Mouse (Mus musculus): ENCODE data around the gene Sept9.

Sept9 gene

DNA sequence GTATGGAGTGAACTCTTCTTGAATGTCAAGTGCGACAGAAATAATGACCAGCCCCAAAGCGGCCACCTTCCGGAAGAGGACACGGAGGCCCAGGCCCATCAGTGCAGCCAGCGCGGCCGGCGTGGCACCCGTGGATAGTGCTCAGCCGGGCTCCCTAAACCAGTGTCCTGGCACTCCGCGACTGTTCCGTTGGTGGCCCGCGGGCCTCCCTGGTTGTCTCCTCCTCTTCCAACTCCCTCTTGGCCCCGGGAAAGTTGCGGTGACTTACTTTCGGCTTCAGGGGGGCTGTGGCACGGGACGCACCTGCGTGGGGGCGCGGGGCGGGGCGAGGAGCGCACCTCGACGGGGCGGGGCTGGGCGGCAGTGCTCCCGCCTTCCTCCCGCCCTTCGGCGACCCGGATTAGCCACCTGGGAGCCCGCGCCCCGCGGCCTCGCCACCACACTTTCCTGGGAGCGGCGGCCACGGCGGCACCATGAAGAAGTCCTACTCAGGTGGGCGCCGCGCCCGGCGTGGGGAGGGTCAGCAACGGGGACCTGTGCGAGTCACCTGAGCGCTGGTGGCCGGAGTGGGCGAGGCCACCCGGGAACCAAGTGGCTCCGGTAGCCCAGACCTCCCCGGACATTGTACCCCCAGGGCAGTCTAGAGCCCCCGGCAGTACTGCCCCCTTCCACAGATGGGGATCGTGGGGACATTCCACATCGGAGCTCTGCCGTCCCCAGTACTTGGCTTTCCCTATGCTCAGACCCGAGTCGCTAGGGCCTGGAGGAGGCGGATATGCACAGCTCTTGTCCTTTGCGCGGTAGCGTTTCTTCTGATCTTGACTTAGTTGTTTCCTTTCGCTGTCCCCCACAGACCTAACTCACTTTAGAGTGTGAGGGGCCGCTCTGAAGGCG lies at the start of gene Sept9:
Gene Sept9 (plus strand): TSS at position 380 of the 894 bp plus-strand sequence.
- no peak for DNase-seq (ENCODE audit: low spot score in 2 of 2)

DNA sequence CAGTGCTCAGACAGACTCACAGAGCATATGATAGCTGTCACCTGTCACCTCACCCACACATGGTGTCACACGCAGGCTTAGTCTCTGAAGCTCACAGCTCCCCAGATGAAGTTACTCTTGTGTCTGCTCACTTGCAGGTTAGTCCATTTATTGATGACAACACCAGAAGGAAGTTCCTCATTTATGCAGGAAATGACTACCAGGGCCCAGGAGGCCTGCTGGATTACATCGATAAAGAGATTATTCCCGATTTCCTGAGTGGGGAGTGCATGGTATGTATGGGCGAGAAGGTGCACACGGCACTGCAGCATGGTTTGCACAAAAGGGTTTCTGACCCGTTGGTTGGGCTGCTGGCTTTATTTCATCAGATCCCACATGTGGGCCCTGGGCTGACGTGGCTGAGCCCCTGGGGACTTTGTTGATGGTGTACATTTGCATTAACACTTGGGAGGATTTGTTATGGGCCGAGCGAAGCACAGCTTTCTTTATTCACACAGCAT lies 48.9 kb upstream of the Sept9 start:
- no peak for DNase-seq (ENCODE audit: low spot score in 2 of 2)

DNA sequence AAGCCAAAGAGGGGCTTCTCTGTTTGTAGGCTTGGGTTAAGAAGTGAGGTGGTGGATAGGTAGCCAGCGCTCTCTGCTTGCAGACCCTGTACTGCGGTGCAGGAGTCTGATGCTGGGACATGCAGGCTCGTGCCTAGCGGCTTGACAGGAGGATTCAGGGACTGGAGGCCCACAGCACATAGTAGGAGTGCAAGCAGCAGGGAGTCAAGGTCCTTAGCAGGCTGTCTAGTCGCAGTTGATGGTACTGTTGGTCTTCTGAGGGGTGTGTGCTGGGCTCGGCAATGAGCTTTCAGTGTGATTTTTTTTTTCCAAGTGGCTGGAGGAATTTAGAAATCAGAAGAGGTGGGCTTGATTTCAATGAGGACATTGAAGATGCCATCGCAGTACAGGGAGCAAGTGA lies 48.0 kb upstream of the Sept9 start:
- no peak for DNase-seq (ENCODE audit: low spot score in 2 of 2)

DNA sequence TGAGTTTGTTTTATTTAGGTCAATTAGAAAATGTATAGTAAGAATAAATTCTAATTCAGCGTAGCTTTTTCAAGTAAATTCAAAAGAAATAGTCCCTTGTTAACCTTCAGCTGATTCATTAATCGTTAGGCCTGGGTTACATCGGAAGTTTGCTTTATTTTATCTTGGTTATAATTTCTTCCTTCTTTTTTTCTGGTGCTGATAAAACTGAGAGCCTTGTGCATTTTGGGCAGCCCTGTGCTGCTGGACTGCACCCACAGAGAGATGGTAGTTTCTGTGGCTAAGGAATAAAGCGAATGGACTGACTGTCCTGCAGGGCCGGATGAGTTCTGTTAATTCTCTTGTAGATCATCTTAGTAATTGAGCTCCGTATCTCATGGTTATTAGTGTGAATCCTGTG lies 46.9 kb upstream of the Sept9 start:
- DNase-seq (ENCODE audit: low spot score in 2 of 2), result no peak

DNA sequence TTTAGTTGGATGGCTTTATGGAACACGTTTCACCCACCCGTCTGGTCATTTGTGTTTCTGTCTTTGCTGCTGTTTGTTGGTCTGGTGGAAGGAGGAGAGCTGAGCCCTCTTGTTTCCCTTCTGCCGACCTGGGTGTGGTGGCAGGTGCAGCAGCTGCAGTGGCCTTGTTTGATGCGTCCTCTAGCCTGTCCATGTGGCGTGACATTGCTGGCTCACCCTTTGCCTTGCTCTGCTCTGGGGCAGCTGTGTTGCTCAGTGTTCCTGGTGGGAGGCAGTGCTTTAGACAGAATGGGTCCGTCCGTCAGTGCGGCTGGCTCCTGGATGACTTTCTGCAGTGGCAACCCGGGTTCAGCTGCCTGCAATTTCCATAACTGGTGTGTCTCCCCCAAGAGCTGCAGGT lies 45.9 kb upstream of the Sept9 start:
- DNase-seq (ENCODE audit: low spot score in 2 of 2), result no peak

DNA sequence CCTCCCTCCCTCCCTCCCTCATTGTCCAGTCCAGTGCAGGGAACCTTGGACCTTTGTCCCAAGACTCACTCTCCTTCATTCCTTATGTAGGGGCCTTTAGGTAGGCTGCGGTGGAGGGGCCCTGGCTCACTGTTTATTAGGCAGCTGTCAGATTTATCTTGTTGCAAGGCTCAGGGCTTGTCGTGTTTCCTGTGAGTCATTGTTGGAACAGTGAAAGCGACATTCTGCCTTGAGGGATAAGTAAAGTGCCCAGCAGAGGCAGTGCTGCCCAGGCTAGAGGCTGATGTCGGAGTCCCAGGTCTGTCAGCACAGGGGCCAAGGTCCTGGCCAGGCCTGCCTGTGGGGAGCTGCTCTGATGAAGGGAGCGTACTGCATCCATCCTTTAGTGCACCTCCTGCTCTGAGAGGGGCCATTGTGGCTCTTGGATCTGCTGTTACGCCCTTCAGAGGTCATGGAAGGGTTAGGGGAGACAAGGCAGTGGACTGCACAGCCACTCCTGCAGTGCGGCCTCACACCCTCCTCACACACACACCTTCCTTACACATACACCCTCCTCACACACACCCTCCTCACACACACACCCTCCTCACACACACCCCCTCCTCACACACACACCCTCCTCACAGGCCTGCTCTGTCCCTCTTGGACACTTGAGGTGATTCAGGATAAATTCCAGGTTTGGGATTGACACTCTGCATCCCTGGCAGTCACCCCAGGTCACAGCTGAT lies 45.2 kb upstream of the Sept9 start:
- no peak for DNase-seq (ENCODE audit: low spot score in 2 of 2)

DNA sequence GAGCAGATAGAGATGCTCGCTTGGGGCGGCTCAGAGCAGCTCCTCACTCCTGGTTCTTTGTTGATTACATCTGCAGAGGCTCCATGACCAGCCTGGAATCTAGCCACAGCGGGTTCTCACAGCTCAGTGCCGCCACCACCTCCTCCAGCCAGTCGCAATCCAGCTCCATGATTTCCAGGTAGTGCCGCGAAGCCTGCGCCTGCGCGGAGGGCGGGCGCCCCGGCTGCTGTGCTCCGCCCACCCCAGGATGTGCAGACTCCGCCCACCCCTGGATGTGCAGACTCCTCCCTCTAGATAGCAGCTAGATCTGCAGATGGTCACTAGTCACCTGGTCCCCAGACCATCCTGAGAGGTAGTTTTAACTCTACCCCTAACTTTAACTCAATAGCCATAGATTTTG lies 42.7 kb upstream of the Sept9 start:
- DNase-seq (ENCODE audit: low spot score in 2 of 2), result no peak

DNA sequence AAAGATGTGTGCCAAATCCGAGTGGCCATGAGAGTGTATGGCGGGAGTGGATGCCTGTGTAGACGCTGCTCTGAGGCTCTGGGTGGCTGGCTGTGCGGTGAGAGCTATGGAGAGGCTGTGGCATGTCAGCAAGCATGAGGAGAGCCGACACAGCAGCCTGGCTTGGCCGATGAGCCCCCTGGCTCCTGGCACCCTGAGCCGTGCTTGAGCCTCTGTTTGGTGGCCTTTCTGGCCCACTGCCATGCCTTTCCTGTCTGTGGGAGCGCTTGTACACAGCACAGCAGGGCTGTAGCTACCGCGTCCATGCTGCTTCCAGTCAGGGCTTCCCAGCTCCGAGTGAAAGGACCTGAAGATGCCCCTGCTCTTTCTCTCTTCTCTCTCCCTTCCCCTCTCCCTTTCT lies 41.1 kb upstream of the Sept9 start:
- DNase-seq (ENCODE audit: low spot score in 2 of 2), result no peak

DNA sequence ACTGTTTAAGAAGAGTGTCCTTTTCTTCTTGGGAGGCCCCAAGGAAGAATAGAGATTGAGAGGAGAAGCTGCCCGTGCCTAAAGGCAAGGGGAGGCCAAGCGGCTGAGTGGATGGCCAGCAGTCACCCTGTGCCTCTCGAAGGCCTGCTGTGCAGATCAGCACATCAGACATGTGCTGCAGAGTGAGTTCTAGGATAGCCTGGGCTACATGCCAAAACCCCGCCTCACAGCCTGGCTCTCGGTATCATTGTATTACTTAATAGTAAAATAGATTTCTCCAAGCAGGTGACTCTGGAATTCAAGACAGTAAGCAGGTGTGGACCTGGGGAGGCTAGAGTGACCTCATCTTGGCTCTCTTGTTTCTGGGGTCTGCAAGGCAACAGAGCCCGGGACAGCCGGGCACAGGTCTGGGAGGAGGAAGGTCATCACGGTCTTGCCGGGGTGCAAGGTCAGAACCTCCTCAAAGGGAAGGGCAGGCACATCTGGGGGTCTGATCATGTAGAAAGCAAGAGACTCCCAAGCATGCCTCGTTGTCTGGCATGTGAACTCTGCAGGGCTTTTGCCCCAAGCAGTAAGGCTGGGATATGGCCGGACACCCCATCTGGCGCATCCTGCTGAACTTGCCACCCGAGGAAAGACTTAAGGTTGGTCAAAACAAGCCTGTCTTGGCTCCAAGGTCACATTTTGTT lies 40.1 kb upstream of the Sept9 start:
- no peak for DNase-seq (ENCODE audit: low spot score in 2 of 2)

DNA sequence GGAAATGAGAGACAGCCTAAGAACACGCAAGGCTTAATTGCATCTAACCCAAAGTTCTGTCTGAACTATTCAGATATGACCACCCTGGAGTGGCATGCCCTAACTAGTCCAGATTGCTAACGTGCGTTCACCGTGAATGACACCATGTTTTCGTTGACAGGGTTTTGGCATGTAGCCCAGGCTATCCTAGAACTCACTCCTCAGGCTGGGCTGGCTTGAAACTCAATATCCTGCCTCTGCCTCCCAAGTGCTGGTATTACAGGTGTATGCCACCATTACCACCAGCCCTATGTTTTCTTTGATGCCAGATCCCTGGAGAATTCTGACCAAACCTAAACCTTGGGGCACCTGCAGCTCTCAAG lies 39.5 kb upstream of the Sept9 start:
- no peak for DNase-seq (ENCODE audit: low spot score in 2 of 2)

DNA sequence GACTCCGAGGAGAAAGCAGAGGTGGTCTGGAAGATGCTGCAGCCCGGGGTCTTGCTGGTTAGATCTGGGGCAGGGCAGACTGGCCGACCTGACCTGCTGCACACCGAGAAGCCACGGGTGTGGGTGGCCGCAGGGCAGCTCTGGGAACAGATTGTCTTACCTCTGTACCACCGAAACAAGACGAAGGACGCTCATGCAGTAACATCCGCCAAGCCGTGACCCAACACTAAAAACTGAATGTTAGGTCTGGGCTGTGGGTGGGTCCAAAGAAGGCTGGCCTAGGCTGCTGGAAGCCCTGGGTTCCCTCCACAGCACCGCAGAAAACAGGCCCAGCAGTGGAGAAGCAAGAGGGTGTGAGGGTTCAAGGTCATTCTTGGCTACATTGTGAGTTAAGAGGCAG lies 38.7 kb upstream of the Sept9 start:
- DNase-seq (ENCODE audit: low spot score in 2 of 2), result no peak

DNA sequence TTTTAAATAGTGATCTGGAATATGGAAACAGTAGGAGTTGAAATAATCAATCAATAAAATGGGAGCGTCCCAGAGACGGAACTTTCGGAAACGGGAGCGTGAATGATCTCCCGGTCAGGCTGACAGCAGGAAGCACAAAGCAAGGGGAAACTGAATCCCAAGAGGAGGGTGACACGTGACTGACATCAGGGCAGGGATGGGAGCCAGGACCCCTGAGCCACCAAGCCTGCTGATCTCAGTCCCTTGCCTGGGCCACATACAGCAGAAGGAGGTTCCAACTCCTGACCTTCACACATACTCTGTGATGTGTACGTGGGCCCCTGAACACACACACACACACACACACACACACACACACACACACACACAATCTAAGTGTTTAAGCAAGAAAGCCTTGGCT lies 37.9 kb upstream of the Sept9 start:
- DNase-seq (ENCODE audit: low spot score in 2 of 2), result no peak

DNA sequence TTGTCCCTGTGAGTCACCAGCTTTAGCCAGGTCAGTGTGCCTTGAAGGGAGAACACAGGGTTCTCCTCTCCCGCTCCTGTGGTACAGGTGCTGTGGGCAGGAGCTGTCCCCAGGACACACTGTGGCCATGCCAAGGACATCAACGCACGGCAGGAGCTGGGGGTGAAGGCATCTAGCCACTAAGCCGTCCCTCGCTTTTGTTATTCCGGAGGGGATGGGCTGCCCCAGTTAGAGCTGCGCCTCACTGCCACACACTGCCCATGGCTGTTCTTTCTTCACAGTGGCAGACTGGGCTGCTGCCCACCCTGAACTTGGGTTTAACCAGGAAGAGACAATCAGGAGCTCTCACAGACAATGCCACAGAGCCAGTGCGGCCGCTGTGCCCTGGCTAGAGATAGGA lies 36.4 kb upstream of the Sept9 start:
- no peak for DNase-seq (ENCODE audit: low spot score in 2 of 2)

DNA sequence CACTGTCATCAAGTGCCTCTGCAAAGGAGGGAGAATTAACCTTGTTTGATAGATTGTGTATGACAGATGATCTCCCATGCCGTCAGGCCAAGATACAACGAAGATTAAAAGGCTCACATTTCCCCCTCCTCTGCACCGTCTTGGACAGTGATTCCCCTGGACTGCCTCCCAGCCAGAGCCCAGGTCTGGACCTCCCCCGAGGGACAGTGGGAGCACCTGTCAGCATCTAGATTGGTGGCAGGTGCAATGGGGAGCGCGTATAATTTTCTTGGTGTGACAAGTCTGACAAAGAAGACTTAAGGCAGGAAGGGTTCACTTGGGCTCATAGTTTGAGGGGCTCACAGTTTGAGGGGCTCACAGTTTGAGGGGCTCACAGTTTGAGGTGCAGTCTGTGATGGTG lies 35.7 kb upstream of the Sept9 start:
- DNase-seq (ENCODE audit: low spot score in 2 of 2), result no peak

DNA sequence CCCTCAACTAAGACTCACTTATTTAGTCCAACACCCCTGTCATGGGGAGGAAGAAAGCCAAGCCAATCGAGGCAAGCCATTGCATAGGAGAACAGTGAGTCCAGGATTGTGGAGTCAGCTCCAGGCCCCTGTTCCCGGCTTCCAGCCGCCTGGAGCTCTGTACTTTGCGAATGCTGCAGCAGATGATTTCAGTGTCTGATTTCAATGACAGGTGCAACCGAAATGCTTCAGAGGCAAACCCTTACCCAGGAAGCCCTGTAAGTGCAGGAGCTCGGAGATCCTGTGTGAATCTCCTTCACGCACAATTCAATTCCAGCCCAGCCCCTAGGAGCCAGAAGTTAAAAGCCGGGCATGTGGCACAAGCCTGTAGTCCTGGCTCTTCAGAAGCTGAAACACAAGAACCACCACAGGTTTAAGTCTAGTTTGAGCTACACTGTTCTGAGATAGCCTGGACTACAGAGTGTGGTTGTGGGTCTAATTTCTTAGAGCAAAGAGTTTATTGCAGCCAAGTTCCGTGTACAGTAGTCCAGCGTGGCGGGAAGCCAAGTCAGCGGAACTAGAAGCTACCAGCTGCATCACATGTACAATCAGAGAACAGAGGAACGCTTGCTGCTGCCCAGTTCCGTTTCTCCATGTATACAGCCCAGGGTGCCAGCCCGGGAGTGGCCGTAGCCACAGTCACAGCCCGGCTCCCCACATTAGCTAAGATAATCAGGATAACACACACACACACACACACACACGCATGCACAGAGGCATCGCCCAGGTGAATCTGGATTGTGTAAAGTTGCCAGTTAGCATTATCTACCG lies 31.0 kb upstream of the Sept9 start:
- DNase-seq (ENCODE audit: low spot score in 2 of 2), result no peak

DNA sequence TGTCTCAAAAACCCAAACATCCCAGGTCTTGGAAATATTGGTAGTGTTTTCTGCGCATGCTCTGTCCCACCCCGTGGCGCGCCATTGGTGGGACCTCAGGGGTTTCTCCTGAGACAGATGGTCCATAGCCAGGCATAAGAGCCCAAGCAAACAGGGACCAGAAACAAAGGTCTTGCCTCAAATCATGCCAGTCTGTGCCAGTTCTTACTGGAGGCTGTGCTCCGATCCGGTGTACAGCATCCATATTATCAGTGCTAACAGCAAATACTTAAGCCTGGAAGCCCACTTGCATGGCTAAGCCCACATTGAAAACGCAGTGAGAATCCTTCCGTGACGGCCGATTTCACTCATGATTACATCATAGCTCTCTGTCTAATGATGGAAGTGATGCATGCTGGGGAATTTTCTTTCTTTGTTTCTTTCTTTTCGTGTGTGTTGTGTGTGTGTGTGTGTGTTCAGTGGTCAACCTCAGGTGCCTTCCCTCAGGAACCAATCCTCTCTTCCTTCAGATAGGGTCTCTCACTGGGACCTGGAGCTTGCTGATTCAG lies 30.3 kb upstream of the Sept9 start:
- DNase-seq (ENCODE audit: low spot score in 2 of 2), result no peak

DNA sequence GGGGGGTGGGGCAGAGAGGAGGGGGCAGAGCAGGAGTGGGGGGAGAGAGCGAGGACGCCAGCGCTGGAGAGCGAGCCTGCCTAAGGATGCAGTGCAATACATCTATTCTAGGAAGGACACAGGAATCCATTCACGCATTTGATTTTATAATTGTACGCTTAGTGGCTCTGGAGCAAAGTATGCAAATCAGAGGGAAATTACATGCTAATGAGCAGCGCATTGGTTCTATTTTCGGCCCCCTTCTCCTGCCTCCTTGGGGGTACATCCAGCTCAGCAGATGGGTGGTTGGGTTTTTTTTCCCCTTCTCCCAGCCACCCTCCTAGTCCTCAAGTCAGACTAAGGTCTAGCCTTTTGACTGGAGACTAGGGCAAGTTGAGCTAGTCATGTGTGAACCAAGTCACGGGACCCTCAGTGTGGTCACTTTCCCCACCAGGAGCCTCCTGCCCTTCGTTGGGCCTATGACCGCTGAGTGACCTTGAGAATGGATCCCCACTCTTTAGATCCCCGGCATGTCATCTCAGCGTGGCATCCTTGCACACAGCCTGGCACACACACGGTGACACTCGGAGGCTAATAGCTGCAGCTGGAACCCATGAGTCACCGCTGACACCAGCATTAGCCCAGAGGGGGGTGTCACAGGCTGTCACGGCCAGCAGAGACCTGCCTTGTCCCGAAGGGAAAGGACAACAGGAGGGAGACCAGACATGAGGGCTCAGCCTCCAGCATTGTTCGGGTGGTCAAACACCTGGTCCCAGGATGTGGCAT lies 29.5 kb upstream of the Sept9 start:
- no peak for DNase-seq (ENCODE audit: low spot score in 2 of 2)

DNA sequence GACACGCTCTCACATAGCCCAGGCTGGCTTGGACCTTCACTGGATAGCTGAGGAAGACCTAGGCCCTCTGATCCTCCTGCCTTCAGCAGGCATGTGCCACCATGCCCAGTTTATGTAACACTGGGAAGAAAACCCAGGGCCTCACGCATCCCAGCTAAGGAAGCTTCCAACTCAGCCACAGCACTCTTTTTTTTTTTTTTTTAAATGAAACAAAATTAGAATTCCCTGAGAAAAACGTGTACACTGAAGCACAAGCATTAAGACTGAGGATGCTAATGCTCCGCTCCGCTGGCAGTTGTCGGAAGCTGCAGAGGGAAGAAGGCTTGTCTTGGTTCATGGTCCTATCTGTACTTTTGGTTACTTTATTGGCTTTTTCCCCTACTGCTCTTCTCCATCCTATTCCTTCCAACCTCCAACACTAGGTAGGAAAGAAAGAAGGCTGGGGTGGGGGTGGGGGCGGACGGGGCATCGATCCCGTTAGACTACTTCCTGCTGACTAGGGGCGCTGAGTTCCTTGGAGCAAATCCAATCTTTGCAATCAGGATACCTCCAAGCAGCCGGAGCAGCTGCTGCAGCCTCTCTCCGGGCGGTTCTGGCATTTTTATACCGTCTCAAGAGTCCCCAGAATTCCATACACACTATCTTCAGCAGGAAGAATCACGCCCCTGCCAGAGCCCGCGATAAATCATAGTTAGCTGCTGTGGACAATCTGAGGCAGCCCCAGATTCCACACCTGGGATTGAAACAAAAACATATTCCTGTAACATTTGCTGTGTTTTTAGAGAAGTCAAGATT lies 25.2 kb upstream of the Sept9 start:
- no peak for DNase-seq (ENCODE audit: low spot score in 2 of 2)

DNA sequence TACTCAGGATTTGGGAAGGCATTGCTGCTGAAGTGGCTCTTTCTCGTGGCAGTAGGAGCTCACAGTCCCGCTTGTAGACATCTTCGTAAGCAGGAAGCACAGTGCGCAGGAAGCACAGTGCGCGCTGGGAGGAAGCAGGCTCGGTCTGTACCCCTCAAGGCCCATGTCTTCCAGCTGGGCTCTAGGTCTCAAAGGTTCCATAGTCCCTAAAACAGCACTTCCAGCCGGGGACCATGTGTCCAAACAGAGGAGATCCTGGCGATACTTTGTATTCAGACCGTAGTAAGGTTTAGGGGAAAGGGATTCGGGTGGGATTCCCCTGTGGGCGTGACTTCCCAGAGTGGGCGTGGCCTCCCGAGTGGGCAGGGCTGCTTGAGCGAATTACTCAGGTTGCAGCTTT lies 24.5 kb upstream of the Sept9 start:
- no peak for DNase-seq (ENCODE audit: low spot score in 2 of 2)

DNA sequence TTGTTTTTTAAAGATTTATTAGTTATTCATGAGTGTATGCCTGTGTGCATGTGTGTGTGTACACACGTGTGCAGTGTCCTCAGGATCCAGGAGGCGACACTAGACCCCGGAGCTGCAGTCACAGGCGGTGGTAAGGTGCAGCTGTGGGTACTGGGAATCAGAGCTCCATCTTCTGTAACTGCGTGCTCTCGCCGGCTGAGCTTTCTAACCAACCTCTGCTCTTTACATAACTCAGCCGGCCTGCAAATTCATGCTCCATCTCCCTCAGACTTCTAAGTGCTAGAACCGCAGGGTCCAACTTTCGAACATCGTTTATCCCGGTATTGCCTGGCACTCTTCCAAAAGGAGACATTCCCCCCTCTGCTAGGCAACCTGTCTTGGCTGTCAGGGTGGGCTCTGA lies 24.0 kb upstream of the Sept9 start:
- DNase-seq (ENCODE audit: low spot score in 2 of 2), result no peak

All from spleen, postnatal 14 days (tissue).